Mouse (Mus musculus): ENCODE measurements around the gene Golga4. TPM values are rescaled to one million over a fixed set of nuclear protein-coding genes. Genes with fewer than 3 reads are reported as not detected.

Gene Golga4
- polyA plus RNA-seq, 1 experiment from 2014 or later = 68.6 TPM

DNA sequence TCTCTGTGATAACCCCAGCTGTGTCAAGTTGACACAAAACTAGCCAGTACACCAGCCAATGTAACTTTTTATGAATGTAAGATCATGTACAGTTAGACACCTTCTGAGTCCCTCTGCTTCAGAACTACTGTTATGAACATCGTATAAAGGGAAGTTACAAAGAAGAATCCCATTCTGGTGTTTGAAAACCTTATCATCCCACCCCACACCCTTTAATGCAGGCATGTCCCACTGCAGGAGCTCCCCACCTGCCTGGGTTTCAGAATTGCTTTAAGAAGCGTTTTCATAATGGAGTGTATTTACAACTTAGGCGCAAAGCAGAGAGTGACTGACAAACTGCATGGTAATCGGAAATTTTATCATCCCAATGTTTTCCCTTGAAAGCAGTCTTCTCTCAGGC lies 14.9 kb upstream of the Golga4 start:
- H3K27me3 ChIP-seq = peaks cover 35% of the 10 kb centered on the region
- H3K9ac ChIP-seq = no peak overlapping the region
- no peak for ATAC-seq (ENCODE audit: insufficient number of reproducible peaks, insufficient read depth, low FRiP score, low TSS enrichment)
- no peak overlapping the region for H3K27ac ChIP-seq
- H3K4me1 ChIP-seq = peaks cover 16% of the 10 kb centered on the region; the same call in 1 of the 2 replicates
- H3K9me3 ChIP-seq = no peaks in the 10 kb centered on the region
- no peaks in the 10 kb centered on the region for H3K36me3 ChIP-seq
- no peak overlapping the region for H3K4me3 ChIP-seq
- WGBS = 81% methylated on average over 4 of the region's 4 CpGs
- no peak overlapping the region for H3K4me2 ChIP-seq (replicated peaks)

GRCm38 (mm10) chr9:118492932-118493698 lies 13.0 kb upstream of the Golga4 start:
- Histone ChIP-seq H3K27me3 (peaks cover 16% of the 10 kb centered on the region), H3K4me1 (peaks cover 9% of the 10 kb centered on the region; the same call in 1 of the 2 replicates), H3K36me3 (no peaks in the 10 kb centered on the region), H3K9ac (no peak overlapping the region), H3K9me3 (no peaks in the 10 kb centered on the region), H3K27ac (no peak overlapping the region), H3K4me3 (no peak overlapping the region), H3K4me2 (replicated peaks) (no peak overlapping the region)
- 87% methylated on average over 8 of the region's 8 CpGs for WGBS
- no peak for ATAC-seq (ENCODE audit: insufficient number of reproducible peaks, insufficient read depth, low FRiP score, low TSS enrichment)

DNA sequence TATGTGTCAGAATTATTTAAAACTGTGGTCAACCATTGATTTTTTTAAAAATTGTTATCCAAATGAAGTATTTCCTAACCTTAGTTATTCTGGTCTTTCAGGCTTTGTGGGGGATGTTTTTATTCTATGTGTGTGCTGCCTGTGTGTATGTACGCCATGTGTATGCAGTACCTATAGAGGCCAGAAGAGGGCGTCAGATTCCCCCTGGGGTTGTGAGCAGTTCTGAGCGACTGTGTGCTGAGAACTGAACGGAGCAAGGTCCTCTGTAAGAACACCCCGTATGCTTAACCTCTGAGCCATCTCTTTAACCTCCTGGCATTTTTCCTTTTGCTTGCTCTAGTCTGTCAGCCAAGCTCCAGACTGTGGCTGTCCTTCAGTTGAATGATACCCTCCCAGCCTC lies 12.0 kb upstream of the Golga4 start:
- H3K4me3 ChIP-seq = no peak overlapping the region
- H3K36me3 ChIP-seq = no peaks in the 10 kb centered on the region
- peaks cover 7% of the 10 kb centered on the region for H3K27me3 ChIP-seq
- WGBS = 86% methylated on average over 5 of the region's 5 CpGs
- H3K4me1 ChIP-seq = no peaks in the 10 kb centered on the region
- H3K27ac ChIP-seq = no peak overlapping the region
- H3K4me2 ChIP-seq (replicated peaks) = no peak overlapping the region
- no peak overlapping the region for H3K9ac ChIP-seq
- H3K9me3 ChIP-seq = no peaks in the 10 kb centered on the region
- ATAC-seq (ENCODE audit: insufficient number of reproducible peaks, insufficient read depth, low FRiP score, low TSS enrichment) = no peak

DNA sequence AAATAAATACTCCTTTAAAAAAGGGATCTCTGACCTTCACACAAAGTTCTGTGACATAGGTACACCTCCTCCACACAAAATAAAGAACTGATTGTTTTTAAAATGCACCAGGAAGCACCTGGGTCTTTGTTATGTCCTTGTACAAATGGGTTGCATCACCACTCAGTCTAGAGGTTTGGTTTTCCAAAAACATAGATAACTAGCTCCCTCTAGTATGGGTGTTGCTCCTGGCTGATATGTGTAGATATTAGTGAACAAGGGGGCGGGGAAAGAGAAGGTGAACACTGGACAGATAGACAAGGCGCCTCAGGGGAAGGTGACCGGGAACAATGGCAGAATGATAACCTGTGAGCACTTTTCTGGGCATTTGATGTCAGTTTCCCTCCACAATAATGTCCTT lies 10.1 kb upstream of the Golga4 start:
- H3K27me3 ChIP-seq = no peaks in the 10 kb centered on the region
- H3K4me1 ChIP-seq = no peaks in the 10 kb centered on the region
- WGBS = 87% methylated on average over 3 of the region's 3 CpGs
- no peak for ATAC-seq (ENCODE audit: insufficient number of reproducible peaks, insufficient read depth, low FRiP score, low TSS enrichment)
- H3K9me3 ChIP-seq = no peaks in the 10 kb centered on the region
- H3K4me2 ChIP-seq (replicated peaks) = no peak overlapping the region
- H3K27ac ChIP-seq = no peak overlapping the region
- no peak overlapping the region for H3K4me3 ChIP-seq
- H3K36me3 ChIP-seq = no peaks in the 10 kb centered on the region
- no peak overlapping the region for H3K9ac ChIP-seq

GRCm38 (mm10) chr9:118496952-118497351 lies 9.1 kb upstream of the Golga4 start:
- no peaks in the 10 kb centered on the region for H3K4me1 ChIP-seq
- no peak overlapping the region for H3K4me2 ChIP-seq (replicated peaks)
- ATAC-seq (ENCODE audit: insufficient number of reproducible peaks, insufficient read depth, low FRiP score, low TSS enrichment) = no peak
- H3K27ac ChIP-seq = no peak overlapping the region
- H3K27me3 ChIP-seq = no peaks in the 10 kb centered on the region
- no peaks in the 10 kb centered on the region for H3K9me3 ChIP-seq
- no peak overlapping the region for H3K4me3 ChIP-seq
- no peak overlapping the region for H3K9ac ChIP-seq
- 82% methylated on average over 3 of the region's 3 CpGs for WGBS
- H3K36me3 ChIP-seq = no peaks in the 10 kb centered on the region

DNA sequence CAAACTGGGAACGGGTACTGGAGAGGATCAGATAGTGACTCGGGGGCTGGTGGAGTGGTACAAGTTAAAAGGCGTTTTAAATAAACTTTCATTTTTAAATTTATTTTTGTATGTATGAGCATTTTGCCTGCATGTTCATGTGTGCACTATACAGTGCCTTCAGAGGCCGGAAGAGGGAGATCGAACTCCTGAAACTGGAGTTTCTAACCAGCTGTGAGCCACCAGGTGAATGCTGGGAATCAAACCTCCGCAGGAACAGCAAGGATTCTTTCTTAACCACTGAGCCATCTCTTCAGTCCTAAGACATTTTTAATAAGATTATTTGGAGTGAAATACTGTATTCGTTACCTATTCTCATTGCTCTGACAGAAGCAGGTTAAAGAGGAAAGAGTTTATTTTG lies 8.0 kb upstream of the Golga4 start:
- Histone ChIP-seq H3K4me3 (no peak overlapping the region), H3K27ac (no peak overlapping the region), H3K9me3 (no peaks in the 10 kb centered on the region), H3K36me3 (no peaks in the 10 kb centered on the region), H3K27me3 (no peaks in the 10 kb centered on the region), H3K9ac (no peak overlapping the region), H3K4me1 (no peaks in the 10 kb centered on the region), H3K4me2 (replicated peaks) (no peak overlapping the region)
- 70% methylated on average over 7 of the region's 7 CpGs for whole genome bisulfite sequencing
- ATAC-seq (ENCODE audit: insufficient number of reproducible peaks, insufficient read depth, low FRiP score, low TSS enrichment) = no peak

DNA sequence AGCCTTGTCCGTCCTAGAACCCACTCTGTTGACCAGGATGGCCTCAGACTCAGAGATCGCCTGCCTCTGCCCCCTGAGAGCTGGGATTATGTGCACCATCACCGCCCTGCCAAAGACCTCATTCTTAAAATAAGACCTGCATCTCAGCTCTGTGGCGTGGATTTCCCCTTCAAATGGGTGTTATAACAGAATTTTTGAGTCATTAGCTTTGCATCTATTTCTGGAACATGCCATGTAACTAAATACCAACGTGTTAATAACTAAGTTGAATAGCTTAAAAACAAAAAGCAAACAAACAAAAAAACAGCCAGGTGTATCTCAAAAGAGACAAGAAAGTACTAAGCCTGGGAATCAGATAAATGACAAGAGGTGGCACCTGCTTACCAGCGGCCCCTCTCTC lies 5.1 kb upstream of the Golga4 start:
- Histone ChIP-seq H3K4me2 (replicated peaks) (no peak overlapping the region), H3K27ac (no peak overlapping the region), H3K9ac (no peak overlapping the region), H3K9me3 (no peaks in the 10 kb centered on the region), H3K27me3 (no peaks in the 10 kb centered on the region), H3K36me3 (no peaks in the 10 kb centered on the region), H3K4me1 (no peaks in the 10 kb centered on the region), H3K4me3 (no peak overlapping the region)
- ATAC-seq (ENCODE audit: insufficient number of reproducible peaks, insufficient read depth, low FRiP score, low TSS enrichment) = no peak
- WGBS = 79% methylated on average over 6 of the region's 6 CpGs

- Histone ChIP-seq H3K4me2 (replicated peaks) (no peak overlapping the region), H3K9ac (no peak overlapping the region), H3K4me1 (peaks cover 16% of the 10 kb centered on the region), H3K9me3 (no peaks in the 10 kb centered on the region), H3K4me3 (no peak overlapping the region), H3K27ac (no peak overlapping the region), H3K27me3 (no peaks in the 10 kb centered on the region), H3K36me3 (no peaks in the 10 kb centered on the region)
- ATAC-seq (ENCODE audit: insufficient number of reproducible peaks, insufficient read depth, low FRiP score, low TSS enrichment) = no peak
- WGBS = 81% methylated on average over 3 of the region's 3 CpGs
These were observed 1.4 kb upstream of the Golga4 start for GRCm38 (mm10) chr9:118504656-118505055.

DNA sequence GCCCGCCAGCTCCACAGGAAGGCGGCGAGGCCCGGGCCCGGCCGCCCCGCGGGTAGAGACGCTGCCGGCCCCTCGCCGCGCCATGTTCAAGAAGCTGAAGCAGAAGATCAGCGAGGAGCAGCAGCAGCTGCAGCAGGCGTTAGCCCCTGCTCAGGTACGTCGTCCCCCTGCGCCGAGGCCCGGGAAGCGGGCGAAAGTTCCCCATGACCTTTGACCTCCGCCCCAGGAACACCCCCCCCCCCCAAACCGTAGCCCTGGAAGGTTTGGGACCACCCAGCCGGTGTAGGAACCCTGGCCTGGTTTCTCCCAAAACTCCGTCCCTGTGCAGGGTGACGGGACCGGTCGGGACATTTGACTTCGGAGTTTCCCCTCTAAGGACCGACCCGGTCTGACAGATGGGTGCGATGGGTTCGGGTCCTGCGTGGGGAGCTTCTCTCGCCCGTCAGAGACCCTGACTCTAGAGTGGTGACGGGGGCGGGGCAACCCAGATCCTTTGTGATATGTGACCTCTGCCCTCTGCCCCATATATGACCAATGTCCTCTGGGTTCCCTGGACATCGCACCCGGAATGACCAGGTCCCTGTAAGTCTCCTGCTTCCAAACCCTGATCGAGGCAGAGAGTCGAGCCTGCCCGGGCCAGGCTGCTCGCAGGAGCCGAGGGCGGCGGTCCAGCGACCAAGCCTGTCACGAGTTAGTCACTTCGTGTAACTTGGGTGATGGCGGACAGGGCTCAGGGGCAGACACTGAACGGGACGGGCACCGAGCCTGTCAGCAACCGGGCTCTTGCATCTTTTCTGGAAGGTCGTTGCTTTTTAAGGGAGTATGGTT lies 551 bp downstream of the Golga4 start:
- under 1% methylated on average over 57 of the region's 57 CpGs for WGBS

GRCm38 (mm10) chr9:118507552-118507951 lies 1.5 kb downstream of the Golga4 start:
- H3K4me1 ChIP-seq = peaks cover 16% of the 10 kb centered on the region
- ATAC-seq (ENCODE audit: insufficient number of reproducible peaks, insufficient read depth, low FRiP score, low TSS enrichment) = no peak
- peak overlapping the region; percentile 96 for H3K4me3 ChIP-seq
- no peaks in the 10 kb centered on the region for H3K27me3 ChIP-seq
- no peaks in the 10 kb centered on the region for H3K9me3 ChIP-seq
- H3K36me3 ChIP-seq = no peaks in the 10 kb centered on the region
- no peak overlapping the region for H3K27ac ChIP-seq
- H3K4me2 ChIP-seq (replicated peaks) = peak overlapping the region; percentile 82
- H3K9ac ChIP-seq = 0 out of 2 replicates have a peak overlapping the region, but pooled peaks have one; percentile 89
- WGBS = 86% methylated on average over 6 of the region's 6 CpGs

More for the DNA sequence above, 551 bp downstream of the Golga4 start:
- Histone ChIP-seq H3K36me3 (no peaks in the 10 kb centered on the region), H3K4me2 (replicated peaks) (peak overlapping the region; percentile 82), H3K27ac (peak overlapping the region; percentile 46), H3K4me3 (peak overlapping the region; percentile 96), H3K9ac (peak overlapping the region; percentile 89), H3K4me1 (peaks cover 16% of the 10 kb centered on the region), H3K9me3 (no peaks in the 10 kb centered on the region), H3K27me3 (no peaks in the 10 kb centered on the region)
- peak; percentile 43; the same call in 1 of the 2 replicates for ATAC-seq (ENCODE audit: insufficient number of reproducible peaks, insufficient read depth, low FRiP score, low TSS enrichment)

DNA sequence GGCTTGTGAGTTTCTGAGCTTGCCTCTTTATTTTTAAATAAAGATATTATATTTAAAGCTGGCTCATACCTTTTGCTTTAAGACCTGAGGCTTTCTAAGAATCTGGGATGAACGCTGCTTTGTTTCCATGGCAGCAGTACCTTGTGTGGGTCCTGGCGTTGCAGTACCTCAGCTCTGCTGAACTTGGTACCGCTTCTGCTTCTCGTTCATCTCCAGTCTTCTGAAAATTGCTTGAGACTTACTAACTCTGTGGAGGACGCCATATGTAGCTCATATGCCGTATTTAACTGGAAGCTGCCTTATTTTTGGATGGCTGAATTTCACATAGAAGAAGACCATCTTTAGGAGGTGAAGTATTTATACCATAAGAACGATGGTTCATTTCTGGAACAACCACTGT lies 2.5 kb downstream of the Golga4 start:
- peaks cover 16% of the 10 kb centered on the region for H3K4me1 ChIP-seq
- no peak overlapping the region for H3K27ac ChIP-seq
- H3K4me3 ChIP-seq = no peak overlapping the region
- H3K27me3 ChIP-seq = no peaks in the 10 kb centered on the region
- H3K9ac ChIP-seq = no peak overlapping the region
- H3K36me3 ChIP-seq = no peaks in the 10 kb centered on the region
- no peak for ATAC-seq (ENCODE audit: insufficient number of reproducible peaks, insufficient read depth, low FRiP score, low TSS enrichment)
- H3K4me2 ChIP-seq (replicated peaks) = no peak overlapping the region
- H3K9me3 ChIP-seq = no peaks in the 10 kb centered on the region
- 85% methylated on average over 7 of the region's 7 CpGs for WGBS

Measured in embryonic facial prominence, embryonic 12.5 days (tissue).